Comparison of ENCODE assay signal across 26 mouse cellular contexts in the genomic region with DNA sequence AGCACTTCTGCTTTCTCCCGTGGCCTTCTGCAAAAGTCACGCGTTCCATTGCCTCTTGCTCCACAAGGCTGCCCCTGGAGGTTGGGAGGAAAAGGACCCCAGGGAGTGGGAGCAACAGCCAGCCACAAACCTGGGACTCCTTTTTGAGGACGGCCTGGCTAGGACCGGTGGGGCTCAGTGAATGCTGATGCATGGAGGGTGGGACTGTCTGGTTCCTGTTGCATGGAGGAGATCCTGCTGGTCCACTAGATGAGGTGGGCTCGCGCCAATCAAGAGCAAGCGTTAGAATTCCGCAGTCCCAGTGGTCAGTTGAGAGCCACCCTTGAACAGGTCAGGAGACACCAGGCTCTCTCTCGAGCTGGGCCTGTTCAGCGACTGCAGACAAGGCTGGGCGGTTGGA. TPM values are rescaled to one million over a fixed set of nuclear protein-coding genes. Genes with fewer than 3 reads are reported as not detected.
"Had no signal": no experiment of that assay in that cellular context is flagged by ENCODE, and none has a peak within 500 bp of the region (broad histone marks: within the 10 kb centered on the region; RNA-seq: fewer than 3 reads in every experiment).

A gene (plus strand): TSS at position 301 of the 400 bp plus-strand sequence.

RNA-seq across cellular contexts. Expression of the gene that starts here (rescaled TPM):
- polyA plus RNA-seq: heart, embryonic 11.5 days; heart, embryonic 12.5 days; heart, embryonic 13.5 days; heart, embryonic 14.5 days; heart, embryonic 15.5 days; heart, embryonic 16.5 days; heart, postnatal 0 days; hindbrain, embryonic 10.5 days; hindbrain, embryonic 11.5 days; hindbrain, embryonic 12.5 days; hindbrain, embryonic 13.5 days; hindbrain, embryonic 14.5 days; hindbrain, embryonic 15.5 days; hindbrain, embryonic 16.5 days; hindbrain, postnatal 0 days; inflammation-experienced regulatory T-cells, adult 6 months; intestine, embryonic 14.5 days; intestine, embryonic 15.5 days; intestine, embryonic 16.5 days; intestine, postnatal 0 days; kidney, adult 2 months; kidney, embryonic 14.5 days; kidney, embryonic 15.5 days; kidney, embryonic 16.5 days; kidney, postnatal 0 days; large intestine, adult 2 months had no signal
